Mouse (Mus musculus): Measurements from ENCODE around the gene Agpat1. TPM values are rescaled to one million over a fixed set of nuclear protein-coding genes. Genes with fewer than 3 reads are reported as not detected.

The Agpat1 gene
- polyA plus RNA-seq, 1 experiment = 891 TPM

GRCm38 (mm10) chr17:34660259-34660820 is 56.3 kb downstream of the Agpat1 start:
- Histone ChIP-seq H3K4me3 (ENCODE audit: control insufficient read depth, low read depth, low read length) (no peak overlapping the region), H3K4me1 (ENCODE audit: control insufficient read depth, insufficient read depth, low read length) (no peaks in the 10 kb centered on the region; the same call in 1 of the 2 replicates)
- TF ChIP-seq CTCF (IDR thresholded peaks at IDR 0.05; ENCODE audit: control insufficient read depth, insufficient read depth, insufficient replicate concordance, low read depth, low read length) (no peak), POLR2A (IDR thresholded peaks at IDR 0.05; ENCODE audit: control insufficient read depth, low read depth, low read length) (no peak)

GRCm38 (mm10) chr17:34661121-34661591 is 57.1 kb downstream of the Agpat1 start:
- H3K4me3 ChIP-seq (ENCODE audit: control insufficient read depth, low read depth, low read length) = no peak overlapping the region
- H3K27me3 ChIP-seq (ENCODE audit: control insufficient read depth, insufficient read depth, low read length) = no peaks in the 10 kb centered on the region
- no peak overlapping the region for H3K27ac ChIP-seq (ENCODE audit: control insufficient read depth, insufficient read depth, low read depth, low read length)

More at GRCm38 (mm10) chr17:34660259-34660820, 56.3 kb downstream of the Agpat1 start:
- Histone ChIP-seq H3K36me3 (ENCODE audit: control insufficient read depth, insufficient read depth, low read length) (no peaks in the 10 kb centered on the region), H3K27ac (ENCODE audit: control insufficient read depth, insufficient read depth, low read depth, low read length) (no peak overlapping the region), H3K27me3 (ENCODE audit: control insufficient read depth, insufficient read depth, low read length) (no peaks in the 10 kb centered on the region)

GRCm38 (mm10) chr17:34662468-34662867 is 58.4 kb downstream of the Agpat1 start:
- H3K27ac ChIP-seq (ENCODE audit: control insufficient read depth, insufficient read depth, low read depth, low read length) = no peak overlapping the region

More at GRCm38 (mm10) chr17:34661121-34661591, 57.1 kb downstream of the Agpat1 start:
- TF ChIP-seq CTCF (IDR thresholded peaks at IDR 0.05; ENCODE audit: control insufficient read depth, insufficient read depth, insufficient replicate concordance, low read depth, low read length) (no peak), POLR2A (IDR thresholded peaks at IDR 0.05; ENCODE audit: control insufficient read depth, low read depth, low read length) (no peak)
- Histone ChIP-seq H3K36me3 (ENCODE audit: control insufficient read depth, insufficient read depth, low read length) (no peaks in the 10 kb centered on the region), H3K4me1 (ENCODE audit: control insufficient read depth, insufficient read depth, low read length) (no peaks in the 10 kb centered on the region; the same call in 1 of the 2 replicates)

GRCm38 (mm10) chr17:34662978-34663377 is 58.9 kb downstream of the Agpat1 start:
- Histone ChIP-seq H3K27me3 (ENCODE audit: control insufficient read depth, insufficient read depth, low read length) (no peaks in the 10 kb centered on the region), H3K4me1 (ENCODE audit: control insufficient read depth, insufficient read depth, low read length) (no peaks in the 10 kb centered on the region; the same call in 1 of the 2 replicates)
- TF ChIP-seq POLR2A (IDR thresholded peaks at IDR 0.05; ENCODE audit: control insufficient read depth, low read depth, low read length) = no peak
- no peak for TF ChIP-seq CTCF (IDR thresholded peaks at IDR 0.05; ENCODE audit: control insufficient read depth, insufficient read depth, insufficient replicate concordance, low read depth, low read length)

More at GRCm38 (mm10) chr17:34662468-34662867, 58.4 kb downstream of the Agpat1 start:
- TF ChIP-seq POLR2A (IDR thresholded peaks at IDR 0.05; ENCODE audit: control insufficient read depth, low read depth, low read length) (no peak), CTCF (IDR thresholded peaks at IDR 0.05; ENCODE audit: control insufficient read depth, insufficient read depth, insufficient replicate concordance, low read depth, low read length) (no peak)
- Histone ChIP-seq H3K4me1 (ENCODE audit: control insufficient read depth, insufficient read depth, low read length) (no peaks in the 10 kb centered on the region; the same call in 1 of the 2 replicates), H3K36me3 (ENCODE audit: control insufficient read depth, insufficient read depth, low read length) (no peaks in the 10 kb centered on the region), H3K4me3 (ENCODE audit: control insufficient read depth, low read depth, low read length) (no peak overlapping the region), H3K27me3 (ENCODE audit: control insufficient read depth, insufficient read depth, low read length) (no peaks in the 10 kb centered on the region)

More at GRCm38 (mm10) chr17:34662978-34663377, 58.9 kb downstream of the Agpat1 start:
- Histone ChIP-seq H3K4me3 (ENCODE audit: control insufficient read depth, low read depth, low read length) (no peak overlapping the region), H3K27ac (ENCODE audit: control insufficient read depth, insufficient read depth, low read depth, low read length) (no peak overlapping the region), H3K36me3 (ENCODE audit: control insufficient read depth, insufficient read depth, low read length) (no peaks in the 10 kb centered on the region)

Other genes with a start within 250 kb of the Agpat1 start
- 0.16 and 0.21 TPM in 2 replicates for gene Btnl2, start 249.4 kb upstream of the Agpat1 start, polyA plus RNA-seq (2012; rRNA removed)
- 0.14 and 0.15 TPM in 2 replicates for gene Btnl1, start 227.1 kb upstream of the Agpat1 start, polyA plus RNA-seq (2012; rRNA removed)
- gene BC051142, start 205.4 kb upstream of the Agpat1 start, polyA plus RNA-seq (2012; rRNA removed) = 883 and 1,115 TPM in 2 replicates
- gene Btnl4, start 126.9 kb upstream of the Agpat1 start, polyA plus RNA-seq (2012; rRNA removed) = 0.09 TPM in 1 of 2 replicates, not detected in the other
- gene Btnl6, start 86.9 kb upstream of the Agpat1 start, polyA plus RNA-seq (2012; rRNA removed) = not detected in 2 replicates
- gene Notch4, start 40.0 kb upstream of the Agpat1 start, polyA plus RNA-seq (2012; rRNA removed) = 7.2 and 12.3 TPM in 2 replicates
- gene Gpsm3, start 14.5 kb upstream of the Agpat1 start, polyA plus RNA-seq (2012; rRNA removed) = 1.7 and 1.9 TPM in 2 replicates
- gene Pbx2, start 13.0 kb upstream of the Agpat1 start, polyA plus RNA-seq (2012; rRNA removed) = 9.6 and 11.2 TPM in 2 replicates
- 0.43 and 0.66 TPM in 2 replicates for gene Ager, start 6.4 kb upstream of the Agpat1 start, polyA plus RNA-seq (2012; rRNA removed)
- gene Rnf5, start 572 bp upstream of the Agpat1 start, polyA plus RNA-seq (2012; rRNA removed) = 56.6 and 63.4 TPM in 2 replicates
- 0.53 and 0.54 TPM in 2 replicates for gene Egfl8, start 11.7 kb downstream of the Agpat1 start, polyA plus RNA-seq (2012; rRNA removed)
- gene Ppt2, start 24.2 kb downstream of the Agpat1 start, polyA plus RNA-seq (2012; rRNA removed) = 15.9 and 20.2 TPM in 2 replicates
- 1.5 and 1.6 TPM in 2 replicates for gene Prrt1, start 25.3 kb downstream of the Agpat1 start, polyA plus RNA-seq (2012; rRNA removed)
- gene Fkbpl, start 40.5 kb downstream of the Agpat1 start, polyA plus RNA-seq (2012; rRNA removed) = 156 and 172 TPM in 2 replicates
- 27.9 and 28.4 TPM in 2 replicates for gene Atf6b, start 42.9 kb downstream of the Agpat1 start, polyA plus RNA-seq (2012; rRNA removed)
- gene Tnxb, start 66.3 kb downstream of the Agpat1 start, polyA plus RNA-seq (2012; rRNA removed) = 0.77 and 1.9 TPM in 2 replicates
- 15.0 and 17.6 TPM in 2 replicates for gene C4b, start 139.6 kb downstream of the Agpat1 start, polyA plus RNA-seq (2012; rRNA removed)
- 1.1 and 1.4 TPM in 2 replicates for gene Cyp21a1, start 200.3 kb downstream of the Agpat1 start, polyA plus RNA-seq (2012; rRNA removed)
- gene Stk19, start 232.7 kb downstream of the Agpat1 start, polyA plus RNA-seq (2012; rRNA removed) = 41.3 and 46.3 TPM in 2 replicates
- gene Dxo, start 232.8 kb downstream of the Agpat1 start, polyA plus RNA-seq (2012; rRNA removed) = 51.3 and 61.0 TPM in 2 replicates
- 137 and 142 TPM in 2 replicates for gene Skiv2l, start 245.9 kb downstream of the Agpat1 start, polyA plus RNA-seq (2012; rRNA removed)
- gene Nelfe, start 246.1 kb downstream of the Agpat1 start, polyA plus RNA-seq (2012; rRNA removed) = 173 and 180 TPM in 2 replicates